Mouse (Mus musculus) kidney, adult 2 months (tissue): ENCODE data around the gene Fam111a. TPM values are rescaled to one million over a fixed set of nuclear protein-coding genes. Genes with fewer than 3 reads are reported as not detected.

Source experiments
- DNase-seq: peaks from one replicate; pipeline ENCODE4 v3.0.0; 2021
- H3K27ac ChIP-seq: fragments of 200-500 bp; 2 replicates; pipeline ENCODE4 v1.5.1; 2012; ENCODE audit warnings: low read depth, low read length, control low read depth, inconsistent platforms; ENCODE audit not compliant: insufficient read depth
- H3K27me3 ChIP-seq: fragments of 200-500 bp; replicated peaks from 2 replicates; pipeline ENCODE4 v1.6.1; 2012; ENCODE audit warnings: mild to moderate bottlenecking, moderate library complexity, low read length, inconsistent platforms; ENCODE audit not compliant: control insufficient read depth, insufficient read depth
- H3K36me3 ChIP-seq: fragments of 200-500 bp; 2 replicates; pipeline ENCODE4 v1.6.1; 2012; ENCODE audit warnings: mild to moderate bottlenecking, moderate library complexity, low read length, inconsistent platforms; ENCODE audit not compliant: control insufficient read depth, insufficient read depth
- H3K4me1 ChIP-seq: fragments of 200-500 bp; 2 replicates; pipeline ENCODE4 v1.6.1; 2011; ENCODE audit warnings: low read length; ENCODE audit not compliant: control insufficient read depth, insufficient read depth
- H3K4me3 ChIP-seq: fragments of 200-500 bp; 2 replicates; pipeline ENCODE4 v1.5.1; 2011; ENCODE audit warnings: mild to moderate bottlenecking, low read depth, low read length, control low read depth; ENCODE audit not compliant: insufficient read depth
- CTCF ChIP-seq: fragments of 200-500 bp; conservative IDR thresholded peaks from 2 replicates; pipeline ENCODE4 v1.5.1; 2011; ENCODE audit warnings: low read depth, mild to moderate bottlenecking, control low read depth, low read length, moderate library complexity, mixed read lengths; ENCODE audit not compliant: insufficient read depth, insufficient read length
- POLR2A ChIP-seq: fragments of 200-500 bp; IDR thresholded peaks from one replicate; pipeline ENCODE4 v1.6.1; 2011; ENCODE audit warnings: low read depth, low read length, control low read depth
- WGBS: fragments of 180-500 bp; shearing (Covaris S2); methylation state at CpG from one replicate; pipeline ENCODE4 v1.1.7; 2018; 5-methylcytosine and 5-hydroxymethylcytosine counted together
- polyA plus RNA-seq: library from polyadenylated mRNA; depleted of rRNA; stranded (reverse); fragments of >200 nt; gene quantifications from 2 replicates; pipeline ENCODE4 v1.2.3, GENCODE M21; 2012

Gene Fam111a
- polyA plus RNA-seq, 1 experiment: 1.4 TPM

GRCm38 (mm10) chr19:12595530-12596289 lies 50.2 kb downstream of the Fam111a start:
- TF ChIP-seq POLR2A (peak; percentile 95), CTCF (peak; percentile 82)
- under 1% methylated on average over 49 of the region's 49 CpGs for WGBS
- peak; percentile 90 for DNase-seq
- Histone ChIP-seq H3K27me3 (no peaks in the 10 kb centered on the region), H3K36me3 (no peaks in the 10 kb centered on the region), H3K27ac (peak overlapping the region; percentile 79), H3K4me1 (no peaks in the 10 kb centered on the region; the same call in 1 of the 2 replicates), H3K4me3 (peak overlapping the region; percentile 81)

DNA sequence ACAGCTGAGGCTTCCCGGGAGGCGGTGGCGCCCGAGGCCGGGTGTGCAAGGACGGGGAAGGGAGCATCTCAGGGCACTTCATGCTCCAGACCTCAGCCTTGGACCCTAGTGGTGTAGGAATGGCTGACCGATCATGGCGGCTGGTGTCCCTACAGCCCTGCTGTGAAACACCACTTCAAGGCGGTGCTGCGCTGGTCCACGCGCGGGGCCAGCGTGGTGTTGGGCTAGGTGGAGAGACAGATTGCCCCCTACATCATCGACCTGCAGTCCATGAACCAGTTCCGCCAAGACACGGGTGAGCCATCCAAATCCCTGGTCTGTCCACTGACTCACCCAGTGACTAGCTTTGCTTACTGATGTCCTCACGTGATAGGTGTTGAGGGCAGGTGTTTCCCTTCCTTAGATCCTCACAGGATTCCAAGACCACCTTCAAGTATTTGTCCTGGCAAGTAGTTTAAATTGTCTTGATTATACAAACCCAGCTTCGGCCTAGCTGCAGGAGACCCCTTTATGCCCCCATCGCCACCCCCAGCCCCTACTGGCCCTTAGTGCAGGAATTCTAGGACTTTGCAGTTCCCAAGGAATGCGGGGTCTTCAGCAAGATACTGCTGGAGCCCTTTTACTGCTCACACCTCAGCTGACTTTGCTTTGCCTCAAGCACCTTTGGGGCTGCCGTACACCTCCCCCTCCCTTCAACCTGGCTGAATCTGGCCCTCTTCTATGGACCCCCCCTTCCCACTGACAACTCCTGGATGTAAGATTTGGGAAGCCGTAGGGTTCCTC lies 50.9 kb downstream of the Fam111a start:
- H3K27ac ChIP-seq: peak overlapping the region; percentile 79
- 13% methylated on average over 23 of the region's 23 CpGs for WGBS

GRCm38 (mm10) chr19:12597073-12597405 lies 51.5 kb downstream of the Fam111a start:
- DNase-seq: peak; percentile 81
- Histone ChIP-seq H3K27ac (peak overlapping the region; percentile 79), H3K36me3 (no peaks in the 10 kb centered on the region), H3K4me3 (peak overlapping the region; percentile 81), H3K27me3 (no peaks in the 10 kb centered on the region), H3K4me1 (peaks cover 2% of the 10 kb centered on the region; the same call in 1 of the 2 replicates)
- TF ChIP-seq CTCF: no peak
- TF ChIP-seq POLR2A: peak; percentile 44
- WGBS: 37% methylated on average over 3 of the region's 3 CpGs

More for the DNA sequence above, 50.9 kb downstream of the Fam111a start:
- DNase-seq: peak; percentile 46
- H3K4me3 ChIP-seq: peak overlapping the region; percentile 81
- TF ChIP-seq CTCF (no peak), POLR2A (peak; percentile 46)
- no peaks in the 10 kb centered on the region for H3K27me3 ChIP-seq
- no peaks in the 10 kb centered on the region for H3K36me3 ChIP-seq
- peaks cover 2% of the 10 kb centered on the region; the same call in 1 of the 2 replicates for H3K4me1 ChIP-seq

DNA sequence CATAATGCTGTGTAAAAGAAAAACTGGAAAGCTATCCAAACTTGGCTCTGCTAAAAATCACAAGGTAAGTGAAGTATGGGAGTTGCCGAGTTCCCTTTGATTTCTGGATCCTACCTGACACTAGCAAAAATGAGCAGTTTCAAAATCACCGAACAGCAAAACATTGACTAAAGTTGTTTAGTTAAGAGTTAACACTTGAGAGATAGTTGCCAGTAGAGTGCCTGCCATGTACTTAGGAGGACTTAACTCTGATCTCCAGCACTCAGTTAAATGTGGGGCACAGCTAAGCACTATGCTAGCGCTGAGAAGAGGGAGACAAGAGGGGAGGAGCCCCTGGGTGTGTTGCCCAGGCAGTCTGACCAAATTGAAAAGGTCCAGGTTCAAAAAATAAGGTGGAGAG lies 53.1 kb downstream of the Fam111a start:
- no peak overlapping the region for H3K4me3 ChIP-seq
- no peaks in the 10 kb centered on the region for H3K27me3 ChIP-seq
- peak; percentile 28 for TF ChIP-seq POLR2A
- no peak for TF ChIP-seq CTCF
- H3K36me3 ChIP-seq: no peaks in the 10 kb centered on the region
- H3K4me1 ChIP-seq: peaks cover 2% of the 10 kb centered on the region; the same call in 1 of the 2 replicates
- peak overlapping the region; percentile 91 for H3K27ac ChIP-seq
- peak; percentile 82 for DNase-seq
- 48% methylated on average over 3 of the region's 3 CpGs for WGBS

DNA sequence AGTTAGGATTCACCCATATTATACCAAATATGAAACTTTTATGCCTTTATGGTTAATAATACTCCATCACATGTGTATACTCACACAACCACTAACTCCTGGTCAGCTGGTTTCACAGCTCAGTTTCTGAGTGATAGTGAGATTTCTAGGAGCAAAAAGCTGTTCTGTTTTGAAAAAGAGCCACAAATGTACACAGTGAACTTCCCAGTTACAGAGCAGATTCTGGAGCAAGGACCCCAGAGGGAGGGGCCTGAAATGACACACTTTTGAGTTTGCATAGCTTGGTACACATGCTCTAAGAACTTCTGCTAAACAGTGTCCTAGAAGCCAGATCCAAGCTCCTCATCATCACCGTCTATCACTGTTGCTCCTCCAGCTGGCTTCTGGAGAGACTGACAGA lies 54.1 kb downstream of the Fam111a start, which contains the start of gene Gm4952:
Gene Gm4952 (plus strand): TSS at position 301 of the 400 bp plus-strand sequence.
- H3K36me3 ChIP-seq: no peaks in the 10 kb centered on the region
- 29% methylated on average over 1 of the region's 1 CpGs for WGBS
- peak within 1 kb of the TSS; percentile 91 for H3K27ac ChIP-seq
- H3K4me1 ChIP-seq: peaks cover 2% of the 10 kb centered on the region; the same call in 1 of the 2 replicates
- TF ChIP-seq CTCF (no peak), POLR2A (no peak)
- no peak for DNase-seq
- H3K4me3 ChIP-seq: no peak within 1 kb of the TSS
- H3K27me3 ChIP-seq: no peaks in the 10 kb centered on the region

GRCm38 (mm10) chr19:12600684-12601480 lies 55.3 kb downstream of the Fam111a start:
- TF ChIP-seq CTCF (no peak), POLR2A (no peak)
- Histone ChIP-seq H3K27ac (peak overlapping the region; percentile 36; the same call in 1 of the 2 replicates), H3K4me1 (peaks cover 2% of the 10 kb centered on the region; the same call in 1 of the 2 replicates), H3K36me3 (no peaks in the 10 kb centered on the region), H3K27me3 (no peaks in the 10 kb centered on the region), H3K4me3 (no peak overlapping the region)
- DNase-seq: no peak
- WGBS: 20% methylated on average over 2 of the region's 2 CpGs
